Mouse (Mus musculus) retina, adult 2 months (tissue): ENCODE results near the gene Gm21732.
"Not testable (repeated sequence)": the region's sequence is repeated elsewhere in the genome, so short reads cannot be mapped to it uniquely, and the experiment has no call there.

Source experiments
- DNase-seq: peaks from one replicate; pipeline ENCODE4 v3.0.0-alpha.2; 2012; ENCODE audit warnings: low read depth, low spot score

The Gm21732 gene

GRCm38 (mm10) chrY:38575591-38575990, at the start of gene Gm21732:
Gene Gm21732 (minus strand): TSS chrY:38575691.
- not testable (repeated sequence) for DNase-seq
